Mouse (Mus musculus): ENCODE results near the gene Tmem106c.

Gene Tmem106c

DNA sequence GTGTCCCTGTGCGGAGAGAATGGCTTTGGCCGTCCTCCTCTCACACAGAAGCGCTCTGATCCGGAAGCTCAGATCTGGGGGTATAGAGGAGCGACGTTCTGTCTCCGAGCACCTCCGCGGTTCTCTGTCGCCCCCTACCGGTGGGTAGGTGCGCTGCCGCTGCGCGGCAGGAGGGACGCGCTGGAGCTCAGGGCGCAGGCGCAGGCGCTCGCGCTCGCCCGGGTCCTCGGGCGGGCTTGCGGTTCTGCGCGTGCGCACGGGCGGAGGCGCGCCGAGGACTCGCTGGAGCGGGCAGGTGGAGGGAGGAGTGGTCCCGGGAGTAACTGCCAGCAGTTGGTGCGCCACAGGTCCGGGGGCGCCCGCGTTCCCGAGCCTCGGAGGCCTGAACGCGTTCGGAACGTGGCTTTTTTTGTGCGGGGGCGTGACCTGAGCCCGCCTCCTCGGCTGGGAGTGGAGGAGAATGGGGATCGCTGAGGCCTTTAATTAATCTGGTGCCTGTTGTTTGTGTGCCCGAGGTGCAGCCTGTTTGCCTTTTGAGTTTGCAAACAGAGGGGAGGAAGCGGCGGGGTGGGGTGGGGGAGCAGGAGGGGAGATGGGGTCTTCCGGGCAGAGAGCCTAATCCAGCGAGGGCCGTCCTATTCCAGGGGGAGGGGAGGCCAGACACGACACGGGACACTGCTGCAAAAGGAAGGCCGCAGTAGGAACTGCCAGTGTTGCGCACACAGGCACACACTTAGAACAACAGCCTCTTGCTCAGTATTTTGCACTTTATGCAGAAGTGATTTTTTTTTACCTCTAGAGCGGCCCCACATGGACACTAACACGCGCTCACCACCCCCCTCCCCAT lies at the start of gene Tmem106c:
Tmem106c (plus strand) TSS at position 212 of the 847 bp plus-strand sequence.
- in situ Hi-C loops (cut with MboI; ENCODE audit: unreplicated experiment in 2 of 2): loop anchor here (5.0 to 25.0 kb wide), 8 partner anchors 112 to 777 kb away; partner anchors contain the start of genes Asb8 (in 1 of the 2) and Ccdc184 (in 1 of the 2)

DNA sequence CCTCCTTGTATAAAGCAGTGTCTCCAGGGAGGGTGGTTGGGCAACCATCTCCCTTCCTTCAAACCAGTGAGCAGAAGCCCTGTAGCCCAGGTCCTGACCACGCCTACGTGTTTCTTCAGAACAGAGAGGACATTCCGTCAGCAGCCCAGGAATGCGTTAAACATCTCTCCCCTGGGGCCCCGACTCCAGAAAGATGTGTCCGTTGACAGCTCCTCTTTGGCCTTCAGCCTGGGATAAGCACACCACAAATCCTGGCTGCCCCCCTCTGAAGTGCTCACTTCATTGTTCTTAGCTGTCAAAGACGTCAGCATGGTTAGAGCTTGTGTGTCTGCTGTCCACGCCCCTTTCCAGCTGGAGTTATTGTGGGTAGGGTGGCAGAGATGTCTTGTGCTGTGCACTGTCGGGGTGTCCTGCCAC lies 49.7 kb upstream of the Tmem106c start:
- in situ Hi-C loops (cut with MboI; ENCODE audit: unreplicated experiment in 2 of 2): no loop called here

DNA sequence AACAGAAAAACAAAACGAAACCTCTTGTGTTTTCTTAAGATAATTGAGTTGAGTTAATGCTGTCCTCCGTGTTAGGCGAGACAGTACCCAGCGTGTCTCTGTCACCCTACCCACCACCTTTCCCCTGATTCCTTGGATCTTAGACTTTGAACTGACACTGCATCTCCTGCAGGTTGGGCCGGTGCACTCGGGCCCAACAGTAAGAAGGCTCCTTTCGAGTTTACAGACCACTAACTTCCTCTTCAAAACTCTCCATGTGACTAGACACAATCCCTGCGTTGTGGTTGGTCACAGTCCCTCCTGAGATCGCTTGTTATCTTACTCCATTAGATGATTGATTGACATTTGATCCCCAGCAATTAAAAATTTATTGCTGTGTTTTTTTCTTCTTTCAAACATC lies 46.0 kb upstream of the Tmem106c start:
- in situ Hi-C loops (cut with MboI; ENCODE audit: unreplicated experiment in 2 of 2): no loop called here

DNA sequence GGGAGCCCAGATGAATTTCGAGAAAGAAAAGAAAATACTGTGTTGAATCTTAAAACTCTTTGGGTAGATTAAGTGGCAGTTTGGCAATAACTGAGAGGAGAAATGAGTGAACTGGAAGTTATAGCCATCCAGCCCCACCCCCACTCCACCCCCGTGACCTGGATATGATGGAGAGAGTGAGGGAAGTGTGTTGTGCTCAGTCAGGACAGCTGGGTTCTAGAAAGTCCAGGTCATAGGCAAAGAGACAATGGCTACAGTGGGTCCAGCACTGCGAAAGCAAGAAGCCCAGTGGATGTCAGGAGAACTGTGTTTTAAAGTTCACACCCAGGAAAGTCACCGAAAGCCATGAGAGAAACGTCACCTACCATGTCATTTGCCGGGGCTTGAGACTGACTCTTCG lies 44.8 kb upstream of the Tmem106c start:
- in situ Hi-C loops (cut with MboI; ENCODE audit: unreplicated experiment in 2 of 2): no loop called here

DNA sequence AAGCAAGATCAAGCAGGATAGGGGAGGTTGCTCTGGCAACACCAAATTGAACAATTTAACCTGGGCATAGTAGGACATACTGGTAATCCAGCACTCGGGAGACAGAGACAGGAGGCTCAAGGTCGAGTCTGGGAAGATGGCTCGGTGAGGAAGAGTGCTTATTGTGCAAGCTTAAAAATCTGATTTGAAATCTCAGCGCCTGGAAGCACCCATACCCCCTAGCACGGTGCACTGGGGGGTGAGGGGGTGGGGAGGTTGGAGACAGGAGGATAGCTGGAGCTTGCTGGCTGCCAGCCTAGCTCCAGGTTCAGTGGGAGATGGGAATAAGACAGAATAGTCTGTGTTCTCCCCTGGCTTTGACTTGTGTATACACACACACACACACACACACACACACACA lies 43.7 kb upstream of the Tmem106c start:
- in situ Hi-C loops (cut with MboI; ENCODE audit: unreplicated experiment in 2 of 2): no loop called here

DNA sequence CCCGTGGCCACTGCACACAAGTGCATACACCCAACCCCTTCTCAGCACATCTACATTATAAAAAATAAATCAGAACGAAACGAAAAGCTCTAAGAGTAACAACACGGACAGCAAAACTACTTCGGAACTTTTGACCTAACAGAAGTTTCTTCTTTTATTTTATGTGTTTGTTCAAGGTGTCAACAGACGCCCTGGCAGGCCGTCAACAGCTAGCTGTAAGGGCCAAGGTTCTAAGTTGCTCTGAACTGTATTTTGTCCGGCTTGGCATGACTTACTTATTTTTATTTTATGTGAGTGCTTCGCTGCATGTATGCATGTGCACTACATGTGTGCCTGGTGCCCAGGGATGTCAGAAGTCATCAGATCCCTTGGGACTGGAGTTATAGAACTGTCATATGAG lies 42.2 kb upstream of the Tmem106c start:
- in situ Hi-C loops (cut with MboI; ENCODE audit: unreplicated experiment in 2 of 2): no loop called here

DNA sequence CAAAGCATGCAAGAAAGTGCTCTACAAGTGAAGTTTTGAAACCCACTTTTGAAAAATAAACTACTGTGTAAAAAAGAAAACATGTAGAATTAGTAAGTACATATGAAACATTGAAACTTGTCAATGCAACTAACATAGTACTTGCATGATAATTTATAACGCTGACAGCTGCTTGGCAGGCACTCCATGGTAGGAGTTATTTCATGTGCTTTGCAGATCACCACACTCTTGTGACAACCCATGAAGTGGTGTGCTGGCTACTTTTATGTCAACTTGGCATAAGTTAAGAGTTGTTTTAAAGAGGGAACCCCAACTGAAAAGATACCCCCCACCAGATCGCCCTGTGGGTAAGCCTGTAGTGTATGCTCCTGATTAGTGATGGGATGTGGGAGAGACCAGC lies 41.6 kb upstream of the Tmem106c start:
- in situ Hi-C loops (cut with MboI; ENCODE audit: unreplicated experiment in 2 of 2): no loop called here

DNA sequence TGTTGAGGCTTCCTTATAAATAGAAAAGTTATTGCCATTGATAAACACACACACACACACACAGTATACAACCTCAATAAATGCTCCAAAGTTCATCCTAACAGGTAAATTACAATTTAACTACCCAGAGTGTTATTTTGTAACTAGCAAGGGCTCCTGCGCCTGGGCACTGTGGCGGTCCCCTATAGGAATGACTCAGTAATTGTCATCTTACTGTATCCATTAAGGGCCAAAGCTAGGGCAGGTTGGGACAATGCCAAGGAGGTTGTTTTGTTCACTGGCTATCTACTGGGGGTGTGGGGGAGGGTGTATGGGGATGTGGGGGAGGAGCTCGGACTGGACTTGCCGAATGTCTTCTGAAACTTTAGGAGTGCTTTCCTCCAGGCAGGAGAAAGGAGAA lies 37.0 kb upstream of the Tmem106c start:
- in situ Hi-C loops (cut with MboI; ENCODE audit: unreplicated experiment in 2 of 2): no loop called here

DNA sequence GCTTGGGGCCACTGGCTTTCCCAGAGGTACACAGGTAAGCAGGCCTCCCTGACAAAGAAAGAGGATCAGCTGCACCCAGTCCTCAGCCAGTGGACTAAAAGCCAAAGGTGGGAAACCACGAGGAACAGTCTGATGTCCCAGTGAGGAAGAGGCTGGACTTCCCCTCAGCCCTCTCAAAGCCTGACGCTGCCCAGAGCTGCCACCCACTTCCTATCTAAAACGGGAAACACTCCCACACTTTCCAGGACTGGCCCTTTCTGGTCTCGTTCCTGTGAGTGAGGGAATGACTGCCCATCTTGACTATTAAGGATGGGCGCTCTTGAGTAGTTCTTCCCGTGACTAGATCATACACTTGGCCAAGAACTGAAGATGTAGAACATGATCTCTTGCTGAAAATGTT lies 36.2 kb upstream of the Tmem106c start:
- in situ Hi-C loops (cut with MboI; ENCODE audit: unreplicated experiment in 2 of 2): no loop called here

DNA sequence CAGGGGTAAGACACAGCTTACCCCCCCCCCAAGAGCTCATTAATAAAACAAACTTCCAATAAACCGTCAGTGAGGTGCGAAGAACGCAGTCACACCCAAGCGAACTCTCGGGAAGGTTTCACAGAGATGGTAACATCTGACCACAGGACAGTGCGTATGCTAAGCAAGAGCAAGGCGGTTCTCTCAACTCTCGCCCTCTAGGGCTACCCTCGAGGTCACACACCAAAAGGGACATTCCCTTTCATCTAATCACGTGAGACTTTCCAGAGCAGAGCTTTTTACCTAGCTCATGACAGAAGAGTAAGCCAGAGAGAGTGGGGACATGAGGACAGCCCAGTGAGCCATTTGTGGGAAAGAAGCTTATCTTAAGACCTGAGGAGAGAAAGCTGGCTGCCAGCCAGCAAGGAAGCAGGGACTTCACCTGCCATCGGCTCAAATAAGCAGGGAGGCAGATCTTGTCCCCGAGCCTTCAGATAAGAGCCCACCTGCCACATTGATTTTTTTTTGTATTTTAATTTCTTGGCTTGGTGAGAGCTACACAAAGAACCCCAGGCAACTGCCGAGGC lies 34.7 kb upstream of the Tmem106c start:
- in situ Hi-C loops (cut with MboI; ENCODE audit: unreplicated experiment in 2 of 2): no loop called here

DNA sequence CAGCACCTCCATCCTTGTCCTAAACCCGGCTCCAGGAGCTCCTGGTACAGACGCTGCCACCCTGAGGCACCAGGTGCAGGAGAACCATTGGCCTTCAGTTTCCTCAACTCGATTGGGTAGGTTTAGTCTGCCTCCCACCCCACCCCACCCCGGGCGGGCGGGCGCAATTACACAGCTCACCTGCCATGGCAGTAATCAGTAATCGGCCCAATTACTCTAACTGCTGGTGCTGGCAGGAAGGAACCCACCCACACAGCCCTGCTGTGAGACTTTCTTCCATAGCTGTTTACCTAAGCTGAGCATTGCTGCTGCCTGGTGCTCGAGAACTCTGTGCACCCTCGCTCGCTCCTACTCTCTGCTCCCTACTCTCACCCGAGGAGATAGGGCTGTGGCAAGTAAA lies 31.6 kb upstream of the Tmem106c start:
- in situ Hi-C loops (cut with MboI; ENCODE audit: unreplicated experiment in 2 of 2): no loop called here

DNA sequence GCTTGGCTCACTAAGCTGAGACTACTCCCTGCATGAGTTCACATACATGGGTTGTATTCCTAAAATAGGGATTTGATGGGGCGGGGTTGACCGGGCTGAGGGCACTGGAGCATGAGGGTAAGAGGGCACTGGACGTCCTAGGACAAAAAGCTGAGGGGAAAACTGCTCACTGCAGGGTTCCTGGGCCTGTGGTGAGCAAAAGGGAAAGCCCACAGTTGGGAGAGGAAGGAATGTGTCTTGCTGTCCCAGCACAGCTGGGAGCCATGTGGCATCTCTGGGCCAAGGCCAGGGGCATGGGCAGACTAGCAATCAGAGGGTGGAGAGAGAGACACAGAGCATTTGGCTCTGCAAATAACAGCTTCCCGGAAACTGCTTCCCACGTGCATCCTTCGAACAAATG lies 25.4 kb upstream of the Tmem106c start:
- in situ Hi-C loops (cut with MboI; ENCODE audit: unreplicated experiment in 2 of 2): no loop called here

DNA sequence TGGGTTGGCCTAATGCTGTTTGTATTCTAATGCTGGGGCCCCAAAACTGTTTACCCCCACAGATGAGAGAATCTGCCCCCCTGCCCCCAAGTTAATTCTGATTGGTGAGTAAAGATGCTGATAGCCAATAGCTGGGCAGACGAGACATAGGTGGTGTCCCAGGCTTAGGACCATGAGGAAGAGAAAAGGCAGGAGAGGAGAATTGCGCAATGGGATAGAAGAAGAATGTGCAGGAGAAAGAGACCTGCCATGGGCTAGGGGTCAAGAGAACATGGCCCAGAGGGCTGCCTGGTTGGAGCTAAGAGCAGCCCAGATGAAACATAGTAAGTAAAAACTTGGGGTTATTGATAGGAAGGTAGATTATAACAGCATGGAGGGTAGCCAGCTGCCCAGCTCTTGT lies 23.9 kb upstream of the Tmem106c start:
- in situ Hi-C loops (cut with MboI; ENCODE audit: unreplicated experiment in 2 of 2): loop anchor here (5.0 to 10.0 kb wide), 3 partner anchors 33 to 75 kb away; no protein-coding TSS in a partner anchor

DNA sequence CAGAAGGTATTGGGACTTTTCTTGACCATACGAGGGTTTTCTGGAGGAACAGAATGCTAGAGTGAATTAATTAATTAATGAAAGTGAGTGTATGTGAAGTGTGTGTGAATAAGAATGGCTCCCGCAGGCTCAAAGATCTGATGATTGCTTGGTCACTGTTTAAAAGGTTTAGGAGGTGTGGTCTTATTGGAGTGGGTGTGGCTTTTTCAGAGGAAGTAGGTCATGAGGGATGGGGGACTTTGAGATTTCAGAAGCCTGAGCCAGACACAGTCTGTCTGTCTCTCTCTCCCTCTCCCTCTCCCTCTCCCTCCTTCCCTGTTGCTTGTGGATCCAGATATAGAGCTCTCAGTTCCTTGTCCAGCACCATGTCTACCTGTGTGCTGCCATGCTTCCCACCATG lies 22.7 kb upstream of the Tmem106c start:
- in situ Hi-C loops (cut with MboI; ENCODE audit: unreplicated experiment in 2 of 2): loop anchor here (5.0 to 10.0 kb wide), 3 partner anchors 34 to 77 kb away; no protein-coding TSS in a partner anchor

DNA sequence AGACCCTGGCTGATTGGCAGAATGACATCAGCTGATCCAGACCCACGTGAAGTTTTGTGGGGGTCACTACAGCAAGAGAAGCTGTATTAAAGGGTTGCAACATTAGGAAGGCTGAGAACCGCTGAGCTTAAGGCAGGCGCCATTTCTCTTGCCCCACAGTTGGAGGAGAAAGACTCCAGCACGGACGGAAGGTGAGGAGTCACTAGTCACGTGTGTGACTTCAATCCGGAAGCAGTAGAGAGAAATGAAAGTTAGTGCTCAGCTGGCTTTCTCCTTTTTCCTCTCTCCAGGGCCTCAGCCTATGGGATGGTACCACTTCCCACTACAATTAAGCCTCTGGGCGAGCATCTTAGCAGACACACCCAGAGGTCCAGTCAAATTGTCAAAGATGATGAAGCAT lies 21.5 kb upstream of the Tmem106c start:
- in situ Hi-C loops (cut with MboI; ENCODE audit: unreplicated experiment in 2 of 2): loop anchor here (5.0 to 10.0 kb wide), 3 partner anchors 35 to 78 kb away; no protein-coding TSS in a partner anchor

DNA sequence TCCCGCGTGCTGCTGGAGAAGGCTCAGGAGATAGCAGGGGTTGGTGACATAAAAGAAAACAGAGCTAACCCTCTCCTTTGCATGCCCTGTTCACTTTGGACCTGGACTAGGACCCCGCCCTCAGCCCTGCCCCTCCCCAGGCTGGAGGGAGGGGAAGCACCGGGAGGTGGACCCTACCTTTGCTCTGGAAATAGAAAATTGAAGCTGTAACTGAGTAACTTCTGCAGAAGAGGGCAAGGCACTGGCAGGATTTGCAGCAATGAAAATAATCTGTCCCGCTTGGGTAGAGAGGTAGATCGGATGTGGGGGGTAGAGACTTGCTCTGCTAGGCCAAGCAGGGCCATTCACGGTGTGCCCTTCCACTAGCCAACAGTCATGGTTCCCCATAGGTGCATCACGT lies 20.6 kb upstream of the Tmem106c start:
- in situ Hi-C loops (cut with MboI; ENCODE audit: unreplicated experiment in 2 of 2): loop anchor here (5.0 to 10.0 kb wide), 3 partner anchors 36 to 79 kb away; no protein-coding TSS in a partner anchor

DNA sequence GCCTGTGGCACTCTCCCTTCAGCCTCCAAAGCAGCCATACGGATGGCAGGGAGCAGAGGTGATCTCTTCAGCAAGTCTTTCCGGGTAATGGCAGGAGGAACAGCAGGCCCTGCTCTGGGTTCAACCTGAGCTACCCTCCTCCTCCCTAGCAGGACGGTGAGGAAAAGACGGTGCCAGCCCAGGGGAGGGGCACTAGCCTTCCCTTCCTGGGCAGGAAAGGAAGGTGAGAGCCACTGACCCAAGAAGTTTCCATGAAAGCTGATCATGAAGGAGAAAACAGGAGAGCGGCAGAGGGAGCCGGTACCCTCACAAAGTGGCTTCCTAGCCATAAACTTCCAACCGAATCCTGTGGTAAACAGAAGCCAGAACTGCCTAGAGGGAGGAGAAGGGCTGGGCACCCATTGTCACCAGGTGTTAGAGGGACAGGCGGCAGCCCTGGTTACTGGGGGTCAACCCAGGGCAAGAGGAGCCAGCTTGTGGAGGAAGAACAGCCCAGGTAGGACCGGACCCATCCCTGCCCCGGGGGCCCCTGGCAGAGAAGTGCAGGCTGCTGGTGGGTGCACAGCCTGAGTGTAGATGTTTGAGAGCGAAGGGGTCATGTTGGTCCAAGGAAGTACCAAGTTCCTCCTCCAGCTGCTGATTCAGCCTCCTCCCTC lies 19.0 kb upstream of the Tmem106c start:
- in situ Hi-C loops (cut with MboI; ENCODE audit: unreplicated experiment in 2 of 2): loop anchor here (5.0 to 10.0 kb wide), 4 partner anchors 38 to 93 kb away; no protein-coding TSS in a partner anchor

DNA sequence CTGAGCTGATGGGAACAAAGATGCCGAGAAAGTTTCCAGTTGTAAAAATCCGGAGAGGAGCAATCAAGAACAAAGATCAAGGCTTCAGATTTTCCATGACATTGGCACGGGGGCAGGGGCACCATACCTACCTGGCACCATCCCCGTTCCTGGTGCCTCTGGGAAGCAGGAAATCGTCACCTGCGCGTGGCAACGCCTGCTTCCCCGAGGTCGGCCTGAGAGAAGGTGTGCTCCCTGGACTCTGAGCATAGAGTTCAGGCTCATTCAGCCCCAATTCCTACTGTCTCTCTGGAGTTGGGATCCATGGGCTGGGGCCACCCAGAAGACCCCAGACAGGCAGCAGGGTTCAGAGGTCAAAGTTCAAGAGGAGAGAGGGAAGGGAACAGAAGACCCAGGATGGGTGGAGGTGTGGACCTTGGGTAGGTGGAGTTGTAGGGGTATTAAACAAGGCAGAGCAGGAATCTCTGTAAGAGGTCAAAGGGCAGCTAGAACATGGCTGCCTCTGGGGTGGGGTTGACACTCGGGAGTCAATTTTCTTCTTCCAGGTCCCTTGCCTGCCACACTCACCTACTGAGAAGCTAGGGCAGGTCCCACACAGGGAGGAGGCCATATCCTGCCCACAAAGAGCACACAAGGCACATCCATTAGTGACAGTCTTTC lies 18.2 kb upstream of the Tmem106c start:
- in situ Hi-C loops (cut with MboI; ENCODE audit: unreplicated experiment in 2 of 2): loop anchor here (5.0 to 10.0 kb wide), 2 partner anchors 81 to 93 kb away; no protein-coding TSS in a partner anchor

DNA sequence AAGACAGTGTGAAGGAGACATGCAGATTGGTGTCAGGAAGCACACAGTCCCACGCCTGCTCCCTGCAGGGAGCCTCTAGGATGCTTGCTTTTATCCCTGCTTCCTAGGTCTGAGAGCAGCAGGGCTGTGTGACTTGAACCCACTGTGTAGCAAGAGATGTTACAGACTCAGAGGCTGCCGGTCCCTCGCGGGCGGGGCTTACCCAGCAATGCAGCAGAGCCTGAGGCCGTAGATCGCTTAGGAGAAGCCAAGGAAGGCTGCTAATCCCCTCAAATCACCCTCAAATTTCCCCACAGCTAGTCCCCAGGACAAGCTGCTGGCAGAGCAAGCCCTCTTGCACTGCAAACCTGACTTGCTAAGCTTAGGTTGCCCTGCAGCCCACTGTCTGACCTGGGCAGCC lies 15.3 kb upstream of the Tmem106c start:
- in situ Hi-C loops (cut with MboI; ENCODE audit: unreplicated experiment in 2 of 2): loop anchor here (5.0 to 10.0 kb wide), 2 partner anchors 84 to 96 kb away; no protein-coding TSS in a partner anchor

DNA sequence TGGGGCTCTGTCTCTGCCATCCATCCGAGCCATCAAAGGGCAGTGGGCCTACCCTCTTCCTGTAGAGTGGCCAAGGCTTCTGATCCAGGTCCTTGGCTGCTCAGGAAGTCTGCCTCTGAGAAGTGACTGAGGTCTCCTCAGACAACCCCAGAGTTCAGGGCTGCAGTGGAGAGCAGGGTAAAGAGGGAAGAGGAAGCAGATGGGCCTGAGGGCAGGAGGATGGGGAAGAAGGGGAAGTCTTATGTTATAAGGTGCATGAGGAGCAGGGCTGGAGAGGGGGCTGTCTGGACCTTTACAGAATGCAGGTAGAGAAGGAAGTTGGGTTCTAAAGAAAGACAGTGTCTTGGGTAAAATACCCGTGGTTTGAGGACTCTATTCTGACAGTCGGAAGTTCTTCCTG lies 14.3 kb upstream of the Tmem106c start:
- in situ Hi-C loops (cut with MboI; ENCODE audit: unreplicated experiment in 2 of 2): loop anchor here (5.0 to 25.0 kb wide), 5 partner anchors 85 to 762 kb away; partner anchors contain the start of genes Asb8 (in 1 of the 2) and Ccdc184 (in 1 of the 2)

Data from v-Abl transformed pro-B cells (cell line).